Mouse (Mus musculus): ENCODE measurements at regions not wholly inside any gene's neighbourhood (a gene's known extent, or its start where the extent isn't known, plus 50 kb on each side); places are given as distances from the start of the nearest gene placed in this dataset.
"Not testable (repeated sequence)": the region's sequence is repeated elsewhere in the genome, so short reads cannot be mapped to it uniquely, and the experiment has no call there.

GRCm38 (mm10) chr8:114030141-114030540 lies 103.2 kb upstream of the Nudt7 start:
- not testable (repeated sequence) for TF ChIP-seq POLR2A (IDR thresholded peaks at IDR 0.05; ENCODE audit: low read depth, low read length); CTCF (IDR thresholded peaks at IDR 0.05; ENCODE audit: extremely low read depth, insufficient read length, insufficient replicate concordance, low read depth, low read length)

All from small intestine, adult 2 months (tissue).